11 mouse cellular contexts compared by ENCODE assay signal in genomic region chr2:106580663-106581062, GRCm38 (mm10).
DNase-seq lines count a peak whose midpoint lies in the region; ATAC-seq and TF ChIP-seq lines count a peak whose summit lies in the region.
"Had no signal": no experiment of that assay in that cellular context is flagged by ENCODE, and none has a peak within 500 bp of the region (broad histone marks: within the 10 kb centered on the region; RNA-seq: fewer than 3 reads in every experiment).

No protein-coding gene starts in this region.

- no peak for TF ChIP-seq POLR2A in cerebellum, adult 2 months (IDR thresholded peaks at IDR 0.05; ENCODE audit: borderline replicate concordance, insufficient read depth, low read length)

- no peaks in the 10 kb centered on the region for H3K27me3 ChIP-seq in cerebellum, adult 2 months (ENCODE audit: control insufficient read depth, insufficient read depth, low read length)
- no peaks in the 10 kb centered on the region for H3K27me3 ChIP-seq in hindbrain, embryonic 16.5 days (replicated peaks; ENCODE audit: control insufficient read depth, insufficient read depth, low read length)
- no peaks in the 10 kb centered on the region for H3K27me3 ChIP-seq in hindbrain, embryonic 13.5 days
- H3K27me3 ChIP-seq: intestine, embryonic 15.5 days; liver, embryonic 12.5 days had no signal

- H3K4me2 ChIP-seq in hindbrain, embryonic 16.5 days (ENCODE audit: low read length), result no peak overlapping the region
- H3K4me2 ChIP-seq in hindbrain, embryonic 13.5 days, result no peak overlapping the region
- H3K4me2 ChIP-seq: intestine, embryonic 15.5 days; liver, embryonic 12.5 days had no signal

- no peaks in the 10 kb centered on the region for H3K36me3 ChIP-seq in hindbrain, embryonic 16.5 days (ENCODE audit: control insufficient read depth, insufficient read depth, low read length)
- no peaks in the 10 kb centered on the region for H3K36me3 ChIP-seq in hindbrain, embryonic 13.5 days
- H3K36me3 ChIP-seq: intestine, embryonic 15.5 days; liver, embryonic 12.5 days had no signal

- ATAC-seq in hindbrain, embryonic 16.5 days, result peak; percentile 11; the same call in 1 of the 2 replicates
- ATAC-seq in hindbrain, embryonic 13.5 days (ENCODE audit: low FRiP score), result no peak
- ATAC-seq in frontal cortex, adult (ENCODE audit: low TSS enrichment), result no peak
- ATAC-seq: intestine, embryonic 15.5 days; liver, embryonic 12.5 days had no signal

- H3K9me3 ChIP-seq in hindbrain, embryonic 16.5 days (ENCODE audit: control insufficient read depth, low read length), result no peaks in the 10 kb centered on the region
- no peaks in the 10 kb centered on the region for H3K9me3 ChIP-seq in hindbrain, embryonic 13.5 days
- H3K9me3 ChIP-seq: intestine, embryonic 15.5 days; liver, embryonic 12.5 days had no signal

- DNase-seq in cerebellum, postnatal 10 days, result peak; percentile 67 to 79
- no peak for DNase-seq in cerebellum, adult 2 months
- peak; percentile 11 to 44 for DNase-seq in lung, postnatal 4 days
- no peak for DNase-seq in lung, postnatal 14 days
- DNase-seq in kidney, postnatal 36 days, result peak; percentile 1 to 6
- DNase-seq: cerebellum, adult 11 months had no signal

- TF ChIP-seq CTCF in cerebellum, adult 2 months (IDR thresholded peaks at IDR 0.05; ENCODE audit: borderline replicate concordance, insufficient read depth, low read depth, low read length), result no peak

- no peak overlapping the region for H3K9ac ChIP-seq in hindbrain, embryonic 16.5 days (ENCODE audit: low read depth, low read length)
- H3K9ac ChIP-seq in hindbrain, embryonic 13.5 days, result no peak overlapping the region
- H3K9ac ChIP-seq: intestine, embryonic 15.5 days; liver, embryonic 12.5 days had no signal

- 15% methylated on average over 5 of the region's 5 CpGs for WGBS in cerebellum, adult 2 months
- WGBS in hindbrain, embryonic 16.5 days, result 43% methylated on average over 5 of the region's 5 CpGs
- WGBS in hindbrain, embryonic 13.5 days, result 50% methylated on average over 5 of the region's 5 CpGs

- H3K4me3 ChIP-seq in cerebellum, adult 2 months (replicated peaks; ENCODE audit: insufficient read depth, low read depth, low read length), result no peak overlapping the region
- H3K4me3 ChIP-seq in hindbrain, embryonic 16.5 days (ENCODE audit: low read length), result no peak overlapping the region
- no peak overlapping the region for H3K4me3 ChIP-seq in hindbrain, embryonic 13.5 days
- H3K4me3 ChIP-seq: intestine, embryonic 15.5 days; liver, embryonic 12.5 days had no signal

- no peak overlapping the region for H3K27ac ChIP-seq in cerebellum, adult 2 months (ENCODE audit: insufficient read depth, low read length)
- H3K27ac ChIP-seq in hindbrain, embryonic 16.5 days (ENCODE audit: low read depth, low read length), result no peak overlapping the region
- no peak overlapping the region for H3K27ac ChIP-seq in hindbrain, embryonic 13.5 days
- H3K27ac ChIP-seq: intestine, embryonic 15.5 days; liver, embryonic 12.5 days had no signal

- no peaks in the 10 kb centered on the region for H3K4me1 ChIP-seq in cerebellum, adult 2 months (ENCODE audit: control insufficient read depth, insufficient read depth, low read length)
- no peaks in the 10 kb centered on the region for H3K4me1 ChIP-seq in hindbrain, embryonic 16.5 days (ENCODE audit: control insufficient read depth, insufficient read depth, low read depth, low read length)
- H3K4me1 ChIP-seq in hindbrain, embryonic 13.5 days (replicated peaks), result no peaks in the 10 kb centered on the region
- H3K4me1 ChIP-seq: intestine, embryonic 15.5 days; liver, embryonic 12.5 days had no signal

Comparison
In these comparisons a context has a peak if more than half of its experiments do, and no peak if none do; other contexts are left out.
1. DNase-seq: peak in cerebellum, postnatal 10 days (2 of 2), lung, postnatal 4 days (2 of 2) and kidney, postnatal 36 days (2 of 2); none in cerebellum, adult 2 months (0 of 2) and lung, postnatal 14 days (single experiment).